Comparison of ENCODE assay signal across 13 mouse cellular contexts in genomic region chr7:140058528-140058927, GRCm38 (mm10). TPM values are rescaled to one million over a fixed set of nuclear protein-coding genes. Genes with fewer than 3 reads are reported as not detected.
DNase-seq lines count a peak whose midpoint lies in the region; ATAC-seq and TF ChIP-seq lines count a peak whose summit lies in the region.
"Had no signal": no experiment of that assay in that cellular context is flagged by ENCODE, and none has a peak within 500 bp of the region (broad histone marks: within the 10 kb centered on the region; RNA-seq: fewer than 3 reads in every experiment).

No protein-coding gene starts in this region.

- no peak for TF ChIP-seq EP300 in heart, postnatal 0 days (IDR thresholded peaks at IDR 0.05; ENCODE audit: low read depth)

- H3K27ac ChIP-seq in heart, postnatal 0 days (ENCODE audit: low read depth): no peak overlapping the region
- H3K27ac ChIP-seq in cortical plate, adult 2 months (ENCODE audit: insufficient read depth, low read length): no peak overlapping the region
- peak overlapping the region; percentile 93 for H3K27ac ChIP-seq in hindbrain, embryonic 12.5 days
- peak overlapping the region; percentile 89 for H3K27ac ChIP-seq in midbrain, embryonic 14.5 days (replicated peaks; ENCODE audit: low read depth, low read length)

- TF ChIP-seq CTCF in heart, postnatal 0 days (IDR thresholded peaks at IDR 0.05; ENCODE audit: low read depth): no peak
- no peak for TF ChIP-seq CTCF in cortical plate, adult 2 months (IDR thresholded peaks at IDR 0.05; ENCODE audit: extremely low read depth, insufficient read depth, low read length)

- H3K27me3 ChIP-seq in heart, postnatal 0 days (ENCODE audit: control insufficient read depth, insufficient read depth, low read length): peaks cover 88% of the 10 kb centered on the region
- H3K27me3 ChIP-seq in hindbrain, embryonic 12.5 days: peaks cover 52% of the 10 kb centered on the region
- peaks cover 57% of the 10 kb centered on the region for H3K27me3 ChIP-seq in midbrain, embryonic 14.5 days (ENCODE audit: control insufficient read depth, insufficient read depth, low read length)

- peaks cover 4% of the 10 kb centered on the region; the same call in 1 of the 2 replicates for H3K4me1 ChIP-seq in heart, postnatal 0 days (ENCODE audit: control insufficient read depth, insufficient read depth)
- H3K4me1 ChIP-seq in cortical plate, adult 2 months (ENCODE audit: control insufficient read depth, insufficient read depth, low read length): no peaks in the 10 kb centered on the region; the same call in 1 of the 2 replicates
- H3K4me1 ChIP-seq in hindbrain, embryonic 12.5 days: peaks cover 55% of the 10 kb centered on the region
- H3K4me1 ChIP-seq in midbrain, embryonic 14.5 days (ENCODE audit: control insufficient read depth, insufficient read depth, low read length): peaks cover 51% of the 10 kb centered on the region

- peak overlapping the region; percentile 50 for H3K4me3 ChIP-seq in heart, postnatal 0 days (ENCODE audit: low read depth, low read length)
- H3K4me3 ChIP-seq in cortical plate, adult 2 months (ENCODE audit: insufficient read depth, low read length): 0 out of 2 replicates have a peak overlapping the region, but pooled peaks have one; percentile 8
- H3K4me3 ChIP-seq in hindbrain, embryonic 12.5 days: peak overlapping the region; percentile 39
- H3K4me3 ChIP-seq in midbrain, embryonic 14.5 days (replicated peaks; ENCODE audit: low read depth, low read length): peak overlapping the region; percentile 43
- H3K4me3 ChIP-seq: erythroblast, embryonic 14.5 days had no signal

- H3K9ac ChIP-seq in heart, postnatal 0 days (replicated peaks; ENCODE audit: low read depth, low read length): no peak overlapping the region
- H3K9ac ChIP-seq in hindbrain, embryonic 12.5 days: peak overlapping the region; percentile 71
- H3K9ac ChIP-seq in midbrain, embryonic 14.5 days (replicated peaks; ENCODE audit: low read length): peak overlapping the region; percentile 82

- H3K4me2 ChIP-seq in heart, postnatal 0 days (ENCODE audit: low read depth, low read length): peak overlapping the region; percentile 75
- H3K4me2 ChIP-seq in hindbrain, embryonic 12.5 days (replicated peaks): peak overlapping the region; percentile 58
- peak overlapping the region; percentile 80 for H3K4me2 ChIP-seq in midbrain, embryonic 14.5 days (ENCODE audit: low read length)

- intact Hi-C loops in left cerebral cortex, postnatal 36 days (cut with DNase I): no loop called here

- DNase-seq in heart, postnatal 0 days (ENCODE audit: low spot score): no peak
- DNase-seq in heart, adult 8-10 months (ENCODE audit: low spot score): no peak
- no peak for DNase-seq in midbrain, embryonic 14.5 days
- DNase-seq in urinary bladder, postnatal 4 days (ENCODE audit: low spot score in 2 of 2): no peak
- no peak for DNase-seq in left cerebral cortex, postnatal 36 days (ENCODE audit: low spot score in 2 of 2)
- no peak for DNase-seq in layer of hippocampus, postnatal 25 days (ENCODE audit: extremely low spot score in 1 of 2, low spot score in 1 of 2)
- DNase-seq: layer of hippocampus, postnatal 36 days; thymus, postnatal 4 days had no signal

- TF ChIP-seq POLR2A in cortical plate, adult 2 months (IDR thresholded peaks at IDR 0.05; ENCODE audit: extremely low read depth, insufficient read depth, low read length): no peak

- 0 out of 2 replicates have a peak, but pooled peaks cover 4% of the 10 kb centered on the region for H3K9me3 ChIP-seq in heart, postnatal 0 days (replicated peaks; ENCODE audit: control insufficient read depth, low read length)
- no peaks in the 10 kb centered on the region for H3K9me3 ChIP-seq in hindbrain, embryonic 12.5 days (replicated peaks)
- no peaks in the 10 kb centered on the region for H3K9me3 ChIP-seq in midbrain, embryonic 14.5 days (ENCODE audit: control insufficient read depth, low read length)

- ATAC-seq in heart, postnatal 0 days (ENCODE audit: insufficient read depth, low read depth): no peak
- no peak for ATAC-seq in hindbrain, embryonic 12.5 days (ENCODE audit: low FRiP score)
- ATAC-seq in midbrain, embryonic 14.5 days (ENCODE audit: low FRiP score, low TSS enrichment): no peak

- WGBS in heart, postnatal 0 days: 22% methylated on average over 7 of the region's 7 CpGs
- 10% methylated on average over 7 of the region's 7 CpGs for WGBS in hindbrain, embryonic 12.5 days
- WGBS in midbrain, embryonic 14.5 days: 5% methylated on average over 7 of the region's 7 CpGs

- H3K36me3 ChIP-seq in heart, postnatal 0 days (replicated peaks; ENCODE audit: control insufficient read depth, insufficient read depth, low read length): no peaks in the 10 kb centered on the region
- H3K36me3 ChIP-seq in hindbrain, embryonic 12.5 days: no peaks in the 10 kb centered on the region
- H3K36me3 ChIP-seq in midbrain, embryonic 14.5 days (ENCODE audit: control insufficient read depth, insufficient read depth, low read length): no peaks in the 10 kb centered on the region

RNA-seq across cellular contexts. Expression of gene Msx3, which starts 9.6 kb away (rescaled TPM):
- not detected in 2 replicates for total RNA-seq in heart, postnatal 0 days (2014; rRNA removed; ENCODE audit: low replicate concordance)
- polyA plus RNA-seq in heart, postnatal 0 days (2015; fragmentation: Nextera tagmentation; extraction: Ambion mirVana): not detected in 2 replicates
- total RNA-seq in heart, adult 8-10 months (2022): not detected
- polyA plus RNA-seq in cortical plate, adult 2 months (2012; rRNA removed): 0.09 and 0.13 TPM in 2 replicates
- 54.7 and 69.1 TPM in 2 replicates for polyA plus RNA-seq in hindbrain, embryonic 12.5 days (2016; fragmentation: Nextera tagmentation; extraction: Ambion mirVana)
- 5.1 and 5.8 TPM in 2 replicates for polyA plus RNA-seq in midbrain, embryonic 14.5 days (2014; fragmentation: Nextera tagmentation; extraction: Ambion mirVana)
- under 1 TPM; 0.20 to 0.25 TPM for total RNA-seq in left cerebral cortex, postnatal 36 days (2021)
- under 1 TPM; 0.12 to 0.14 TPM for total RNA-seq in layer of hippocampus, postnatal 25 days (2021)
- total RNA-seq: adrenal gland, postnatal 4 days; CH12.LX had no signal
- polyA plus RNA-seq: erythroblast, embryonic 14.5 days had no signal

RNA-seq across cellular contexts. Expression of gene Tubgcp2, which starts 22.1 kb away (rescaled TPM):
- 28.2 and 53.1 TPM in 2 replicates for total RNA-seq in heart, postnatal 0 days (2014; rRNA removed; ENCODE audit: low replicate concordance)
- polyA plus RNA-seq in heart, postnatal 0 days (2015; fragmentation: Nextera tagmentation; extraction: Ambion mirVana): 21.8 and 24.5 TPM in 2 replicates
- 10 to 100 TPM; 32.6 to 37.0 (median 34.9) TPM for total RNA-seq in heart, adult 8-10 months (2022)
- 49.3 and 51.8 TPM in 2 replicates for polyA plus RNA-seq in cortical plate, adult 2 months (2012; rRNA removed)
- polyA plus RNA-seq in hindbrain, embryonic 12.5 days (2016; fragmentation: Nextera tagmentation; extraction: Ambion mirVana): 65.8 and 70.6 TPM in 2 replicates
- polyA plus RNA-seq in midbrain, embryonic 14.5 days (2014; fragmentation: Nextera tagmentation; extraction: Ambion mirVana): 58.6 and 64.7 TPM in 2 replicates
- 10 to 100 TPM; 35.3 to 36.9 TPM for total RNA-seq in left cerebral cortex, postnatal 36 days (2021)
- total RNA-seq in layer of hippocampus, postnatal 25 days (2021): 10 to 100 TPM; 36.6 to 38.0 TPM

RNA-seq across cellular contexts. Expression of gene Zfp511, which starts 22.3 kb away (rescaled TPM):
- total RNA-seq in heart, postnatal 0 days (2014; rRNA removed; ENCODE audit: low replicate concordance): 23.6 and 44.3 TPM in 2 replicates
- 22.9 and 23.9 TPM in 2 replicates for polyA plus RNA-seq in heart, postnatal 0 days (2015; fragmentation: Nextera tagmentation; extraction: Ambion mirVana)
- total RNA-seq in heart, adult 8-10 months (2022): 10 to 100 TPM in 2 of 4 experiments, 1 to 10 TPM in 2; 7.7 to 11.8 (median 10.7) TPM
- polyA plus RNA-seq in cortical plate, adult 2 months (2012; rRNA removed): 73.0 and 81.0 TPM in 2 replicates
- 45.6 and 45.9 TPM in 2 replicates for polyA plus RNA-seq in hindbrain, embryonic 12.5 days (2016; fragmentation: Nextera tagmentation; extraction: Ambion mirVana)
- 51.5 and 55.9 TPM in 2 replicates for polyA plus RNA-seq in midbrain, embryonic 14.5 days (2014; fragmentation: Nextera tagmentation; extraction: Ambion mirVana)
- 10 to 100 TPM; 20.8 to 24.4 TPM for total RNA-seq in left cerebral cortex, postnatal 36 days (2021)
- total RNA-seq in layer of hippocampus, postnatal 25 days (2021): 10 to 100 TPM; 21.7 to 26.4 TPM

RNA-seq across cellular contexts. Expression of gene Caly, which starts 23.8 kb away (rescaled TPM):
- total RNA-seq in heart, postnatal 0 days (2014; rRNA removed; ENCODE audit: low replicate concordance): 1.9 and 4.1 TPM in 2 replicates
- 0.40 and 0.70 TPM in 2 replicates for polyA plus RNA-seq in heart, postnatal 0 days (2015; fragmentation: Nextera tagmentation; extraction: Ambion mirVana)
- total RNA-seq in heart, adult 8-10 months (2022): under 1 TPM in 3 of 4 experiments, not detected in 1; 0.25 to 0.50 (median 0.30) TPM
- 393 and 394 TPM in 2 replicates for polyA plus RNA-seq in cortical plate, adult 2 months (2012; rRNA removed)
- polyA plus RNA-seq in hindbrain, embryonic 12.5 days (2016; fragmentation: Nextera tagmentation; extraction: Ambion mirVana): 24.8 and 25.1 TPM in 2 replicates
- polyA plus RNA-seq in midbrain, embryonic 14.5 days (2014; fragmentation: Nextera tagmentation; extraction: Ambion mirVana): 184 and 275 TPM in 2 replicates
- total RNA-seq in left cerebral cortex, postnatal 36 days (2021): 100 to 1,000 TPM; 191 TPM
- 100 to 1,000 TPM; 235 to 258 TPM for total RNA-seq in layer of hippocampus, postnatal 25 days (2021)
- total RNA-seq: CH12.LX had no signal

RNA-seq across cellular contexts. Expression of gene Prap1, which starts 34.7 kb away (rescaled TPM):
- total RNA-seq in heart, postnatal 0 days (2014; rRNA removed; ENCODE audit: low replicate concordance): not detected in 2 replicates
- 0.27 and 0.33 TPM in 2 replicates for polyA plus RNA-seq in heart, postnatal 0 days (2015; fragmentation: Nextera tagmentation; extraction: Ambion mirVana)
- total RNA-seq in heart, adult 8-10 months (2022): not detected
- polyA plus RNA-seq in cortical plate, adult 2 months (2012; rRNA removed): not detected in 2 replicates
- not detected in 2 replicates for polyA plus RNA-seq in hindbrain, embryonic 12.5 days (2016; fragmentation: Nextera tagmentation; extraction: Ambion mirVana)
- polyA plus RNA-seq in midbrain, embryonic 14.5 days (2014; fragmentation: Nextera tagmentation; extraction: Ambion mirVana): not detected in 2 replicates
- not detected for total RNA-seq in left cerebral cortex, postnatal 36 days (2021)
- total RNA-seq in layer of hippocampus, postnatal 25 days (2021): not detected
- total RNA-seq: adrenal gland, postnatal 4 days; CH12.LX; layer of hippocampus, postnatal 36 days had no signal
- polyA plus RNA-seq: erythroblast, embryonic 14.5 days had no signal

Comparison
In these comparisons a context has a peak if more than half of its experiments do, and no peak if none do; other contexts are left out.
1. H3K27ac ChIP-seq: peak in hindbrain, embryonic 12.5 days (single experiment) and midbrain, embryonic 14.5 days (single experiment); none in heart, postnatal 0 days (single experiment) and cortical plate, adult 2 months (single experiment).
2. Peak in every context shown above with its lines, with median percentiles within 50 percentile points of each other: H3K4me2 ChIP-seq and H3K4me3 ChIP-seq.